Mouse (Mus musculus): Measurements from ENCODE around the gene Sord.

DNA sequence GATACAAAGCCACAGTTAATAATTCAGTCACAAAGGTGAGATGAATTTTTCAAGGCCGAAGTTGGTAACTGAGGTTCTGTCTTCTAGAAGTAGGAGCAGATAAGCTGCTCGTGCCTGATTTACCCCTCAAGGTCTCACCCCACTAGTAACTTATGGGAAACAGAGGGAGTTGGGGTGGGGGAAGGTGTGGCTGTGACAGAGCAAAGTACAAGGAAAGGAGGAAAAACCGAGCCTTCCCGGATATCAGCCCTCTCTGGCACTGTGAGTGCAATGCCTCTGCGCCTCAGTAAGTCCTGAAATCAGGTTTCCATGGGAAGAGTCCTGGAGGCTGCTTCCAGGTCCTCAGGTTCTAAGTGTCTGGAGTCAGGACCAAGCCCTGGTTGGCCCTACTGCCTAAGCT lies 26.2 kb downstream of the Sord start:
- TF ChIP-seq ZNF384 (IDR thresholded peaks at IDR 0.05; ENCODE audit: low read depth, low read length) = no peak
- no peak for TF ChIP-seq HCFC1 (IDR thresholded peaks at IDR 0.05; ENCODE audit: borderline replicate concordance, insufficient read depth, low read length)
- no peak for TF ChIP-seq ZC3H11A (IDR thresholded peaks at IDR 0.05; ENCODE audit: borderline replicate concordance, low read depth, low read length)

All from ES-E14 (cell line).